Mouse (Mus musculus) layer of hippocampus, postnatal 36 days (tissue): ENCODE measurements around the gene Bik. TPM values are rescaled to one million over a fixed set of nuclear protein-coding genes. Genes with fewer than 3 reads are reported as not detected.
A peak's percentile ranks its signal among the peaks of the same experiment; 100 is the strongest.

ENCODE experiments used
- DNase-seq, 2 experiments: peaks; one replicate each; pipeline ENCODE4 v3.0.0; 2022
- total RNA-seq, 2 experiments: library from RNA; stranded (reverse); gene quantifications; 2 replicates each; pipeline ENCODE4 v1.2.3; 2021

Bik gene
- total RNA-seq, 2 experiments from 2014 or later, result 0.37 TPM; not detected in 1

DNA sequence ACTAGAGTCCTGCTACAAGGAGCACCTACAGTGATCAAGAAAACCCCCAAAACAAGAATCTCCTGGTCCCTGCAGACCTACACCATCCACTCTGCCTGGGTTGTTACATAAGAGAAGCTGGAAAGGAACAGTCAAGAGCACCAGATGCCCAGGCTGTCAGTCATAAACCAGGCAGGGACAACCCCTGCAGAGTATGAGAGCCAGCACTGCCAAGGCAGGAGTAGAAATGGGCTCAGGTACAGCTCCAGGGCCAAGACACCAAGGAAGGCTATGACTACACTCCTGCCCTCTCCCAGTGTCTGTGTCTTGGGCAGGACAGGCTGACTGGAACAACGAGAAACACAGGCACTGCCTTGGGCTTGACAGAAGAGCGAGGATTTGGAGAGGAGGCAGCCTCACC, 23.5 kb downstream of the Bik start:
- DNase-seq, result no peak

DNA sequence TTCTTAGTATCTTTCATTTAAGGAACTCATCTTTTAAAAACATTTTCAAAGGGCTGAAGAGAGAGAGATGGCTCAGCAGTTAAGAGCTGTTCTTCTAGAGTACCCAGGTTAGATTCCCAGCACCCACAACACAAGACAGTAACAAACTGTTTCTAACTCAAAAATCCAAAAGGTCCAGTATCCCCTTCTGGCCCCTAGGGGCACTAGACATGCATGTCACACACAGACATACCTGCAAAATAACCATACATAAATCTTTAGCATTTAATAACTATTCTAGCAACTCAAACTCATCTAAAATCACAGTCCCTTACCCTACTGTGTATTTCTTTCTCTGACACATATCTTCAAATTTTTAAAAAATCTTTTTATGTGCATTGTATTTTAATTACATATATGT, 27.2 kb downstream of the Bik start:
- DNase-seq, result no peak

DNA sequence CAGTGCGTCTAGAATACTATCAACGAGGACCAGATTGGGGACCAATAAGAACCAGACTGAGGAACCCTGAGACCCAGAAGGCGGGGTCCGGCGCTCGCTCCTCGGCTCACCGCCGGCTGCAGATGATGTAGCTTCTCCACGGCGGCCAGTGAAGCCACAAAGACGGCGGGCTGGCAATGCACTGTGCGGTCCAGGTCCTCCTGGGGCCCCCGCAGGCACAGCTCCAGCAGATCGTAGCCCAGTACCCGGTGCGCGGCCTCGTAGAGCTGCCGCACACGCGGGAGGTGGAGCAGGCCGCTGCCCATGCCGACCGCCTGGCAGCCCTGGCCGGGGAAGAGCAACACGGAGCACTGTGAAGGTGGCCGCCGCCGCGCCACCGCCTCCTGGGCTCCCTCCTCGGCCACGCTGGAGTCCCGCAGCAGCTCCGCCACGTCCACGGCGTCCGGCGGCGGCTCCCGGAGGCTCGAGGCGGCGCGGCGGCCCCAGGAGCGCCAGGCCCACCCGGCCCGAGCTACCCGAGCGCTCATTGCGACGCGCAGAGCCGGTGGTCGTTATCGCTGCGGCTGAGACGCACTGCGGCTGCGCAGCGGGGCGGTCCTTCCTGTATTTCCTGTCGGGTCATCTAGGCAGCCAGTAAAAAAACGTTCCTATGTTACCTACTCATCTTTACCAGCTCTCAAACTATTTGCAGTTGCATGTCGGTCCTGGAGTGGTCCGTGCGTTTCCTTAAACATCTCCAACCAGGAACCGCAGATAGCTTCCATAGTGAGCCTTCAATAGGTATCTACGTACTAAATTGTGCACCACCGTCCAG, 28.7 kb downstream of the Bik start:
- DNase-seq, result peak; percentile 81 to 86

DNA sequence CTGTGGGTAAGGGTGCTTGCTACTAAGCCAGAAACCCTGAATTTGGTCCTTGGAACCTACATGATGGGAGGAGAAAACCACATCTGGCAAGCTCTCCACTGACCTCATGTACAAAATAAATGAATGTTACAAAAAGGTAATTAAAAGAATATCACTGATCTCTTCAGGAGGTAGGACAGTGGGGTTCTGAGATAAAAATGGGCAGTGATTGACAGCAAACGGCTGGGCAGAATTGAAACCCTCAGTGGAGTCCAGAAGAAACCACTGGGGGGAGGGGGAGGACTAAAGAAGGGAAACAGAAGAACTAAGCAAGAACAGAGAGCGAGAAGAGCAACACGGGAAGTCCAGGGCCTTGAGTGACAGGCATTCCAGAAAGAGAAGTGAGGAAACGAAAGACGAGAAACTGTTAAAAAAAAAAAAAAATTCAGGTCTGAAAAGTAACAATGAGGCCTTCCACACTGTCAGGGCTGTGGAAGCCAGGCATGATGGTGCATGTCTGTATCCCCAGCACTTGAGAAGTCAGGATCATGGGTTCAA, 34.3 kb downstream of the Bik start:
- DNase-seq, result no peak

DNA sequence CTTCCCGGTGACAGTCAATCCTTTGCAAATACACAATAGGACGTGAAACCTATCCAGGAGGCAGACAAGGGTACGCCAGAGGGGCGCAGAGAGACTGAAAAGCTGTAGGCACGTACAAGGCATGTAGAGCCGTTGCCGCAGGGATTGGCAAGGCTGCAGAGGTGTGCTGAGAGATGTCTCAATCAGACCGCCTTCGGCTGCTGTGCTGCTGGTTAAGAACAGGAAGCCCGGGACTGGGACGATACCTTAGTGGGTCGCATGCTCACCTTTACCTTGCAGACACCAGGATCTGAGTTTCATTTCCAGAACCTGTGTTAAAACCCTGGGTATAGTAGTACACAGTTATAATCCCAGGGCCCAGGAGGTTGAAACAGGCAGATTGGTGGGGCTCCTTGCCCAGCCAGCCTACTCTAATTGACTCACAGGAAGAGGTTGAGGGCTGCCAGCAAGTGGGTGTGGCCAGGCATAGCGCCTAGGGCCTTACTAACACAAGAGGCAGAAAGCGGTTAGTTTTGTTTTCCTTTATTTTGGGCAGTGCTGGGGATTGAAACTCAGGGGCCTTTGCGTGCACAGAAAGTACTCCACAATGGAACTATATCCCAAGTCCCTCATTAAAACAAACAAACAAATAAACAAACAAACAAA, 36.1 kb downstream of the Bik start:
- peak; percentile 54 to 72 for DNase-seq

DNA sequence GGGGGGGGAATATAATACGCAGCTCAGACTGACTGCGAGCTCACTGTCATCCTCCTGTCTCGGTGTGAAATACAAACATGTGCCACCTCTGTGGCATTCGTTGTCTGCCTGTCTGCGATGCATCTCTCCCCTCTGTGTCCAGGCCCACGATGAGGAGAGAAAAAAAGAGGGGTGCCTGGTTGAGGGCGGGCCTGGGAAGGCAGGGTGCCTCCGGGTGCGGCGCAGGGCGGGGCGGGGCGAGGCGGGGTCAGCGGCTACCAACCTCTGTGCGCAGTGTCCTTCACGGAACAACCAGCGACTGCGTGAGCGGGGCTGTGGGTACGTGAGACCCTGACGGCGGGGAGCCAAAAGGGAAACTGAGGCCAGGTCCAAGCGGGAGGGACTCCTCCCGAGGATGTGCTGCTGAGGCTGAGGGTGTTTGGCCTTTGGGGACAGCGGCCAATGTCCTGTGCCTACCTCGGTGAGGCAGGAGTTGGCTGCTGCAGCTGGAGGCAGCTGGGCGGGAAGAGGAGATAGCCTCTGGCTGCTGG, 36.7 kb downstream of the Bik start, which contains the start of the genes Tspo and Mcat:
TSS of gene Tspo (plus strand) at position 266 of the 530 bp plus-strand sequence.
TSS of gene Mcat (minus strand) at position 461 of the 530 bp plus-strand sequence.
- no peak for DNase-seq

DNA sequence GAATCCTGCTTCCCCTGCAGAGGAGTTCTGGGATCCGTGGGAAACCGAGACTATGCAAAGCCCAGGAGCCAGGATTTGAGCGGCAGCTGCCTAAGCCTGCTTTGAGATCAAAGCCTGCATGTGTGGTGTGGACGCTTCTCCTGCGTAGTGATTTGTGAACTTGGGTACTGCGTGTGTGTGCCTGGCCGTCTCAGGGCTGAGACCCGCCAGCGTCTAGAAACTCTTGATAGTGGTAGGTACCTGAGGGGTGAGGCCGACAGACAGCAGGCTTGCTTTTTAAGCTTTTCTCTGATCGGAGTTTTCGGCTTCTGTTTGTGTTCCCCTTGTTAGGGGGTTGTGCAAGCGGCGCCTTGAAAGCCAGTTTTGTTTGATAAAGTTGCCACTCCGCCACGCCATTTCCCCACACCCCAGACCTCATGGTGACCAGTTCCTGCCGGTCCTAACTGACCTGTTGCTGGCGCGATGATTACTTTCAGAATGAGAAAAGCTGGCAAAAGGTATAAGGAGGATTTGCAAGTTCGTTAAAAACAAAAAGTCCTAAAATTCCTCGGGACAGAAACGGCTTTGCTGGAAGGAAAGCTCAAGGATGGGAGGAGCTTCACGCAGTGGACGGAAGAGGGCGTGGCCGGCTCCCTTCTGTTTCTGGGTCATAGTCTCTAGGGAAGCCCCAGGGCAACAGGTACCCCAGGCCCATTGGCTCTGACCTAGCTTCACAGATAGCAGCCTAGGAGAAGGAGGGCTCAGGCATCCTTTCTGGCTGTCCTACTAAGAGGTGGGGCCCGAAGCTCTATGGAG, 37.4 kb downstream of the Bik start:
- no peak for DNase-seq

DNA sequence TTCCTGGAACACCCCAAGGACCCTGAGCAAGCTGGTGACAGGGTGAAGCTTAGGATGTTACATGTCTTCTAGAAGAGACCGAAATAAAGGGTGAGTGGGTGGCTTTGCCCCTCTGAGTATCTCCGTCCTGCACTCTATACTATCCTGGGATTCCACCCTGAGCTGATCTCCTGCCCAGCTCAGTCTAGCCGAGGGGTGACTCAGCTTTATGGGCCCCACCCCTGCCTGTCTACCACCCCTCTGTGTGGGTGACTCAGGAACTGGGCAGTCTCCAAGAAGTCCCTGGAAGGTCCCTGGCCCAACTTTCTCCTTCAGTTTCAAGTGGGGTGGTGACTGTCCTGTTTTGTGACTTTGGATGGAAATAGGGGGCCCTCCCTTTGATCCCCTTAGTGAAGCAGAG, 38.8 kb downstream of the Bik start:
- no peak for DNase-seq

DNA sequence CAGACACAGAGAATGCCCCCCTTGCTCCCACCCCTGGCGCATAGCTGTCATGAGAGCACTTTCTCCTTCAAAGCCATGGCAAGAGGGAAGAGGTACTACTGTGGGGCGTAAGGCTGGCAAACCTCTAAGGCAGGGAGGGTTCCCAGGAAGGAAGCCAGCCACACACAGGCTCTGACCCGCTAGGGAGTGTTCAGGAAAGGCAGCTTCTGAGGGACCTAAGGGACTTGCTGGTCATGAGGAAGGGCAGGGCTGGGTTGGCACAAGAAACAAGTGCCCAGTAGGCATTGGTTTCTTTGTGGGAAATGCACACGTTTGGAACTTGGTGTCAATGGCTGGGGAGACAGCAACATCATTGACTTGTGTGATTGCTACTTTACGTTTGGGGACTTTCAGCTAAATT, 39.3 kb downstream of the Bik start:
- DNase-seq, result no peak

DNA sequence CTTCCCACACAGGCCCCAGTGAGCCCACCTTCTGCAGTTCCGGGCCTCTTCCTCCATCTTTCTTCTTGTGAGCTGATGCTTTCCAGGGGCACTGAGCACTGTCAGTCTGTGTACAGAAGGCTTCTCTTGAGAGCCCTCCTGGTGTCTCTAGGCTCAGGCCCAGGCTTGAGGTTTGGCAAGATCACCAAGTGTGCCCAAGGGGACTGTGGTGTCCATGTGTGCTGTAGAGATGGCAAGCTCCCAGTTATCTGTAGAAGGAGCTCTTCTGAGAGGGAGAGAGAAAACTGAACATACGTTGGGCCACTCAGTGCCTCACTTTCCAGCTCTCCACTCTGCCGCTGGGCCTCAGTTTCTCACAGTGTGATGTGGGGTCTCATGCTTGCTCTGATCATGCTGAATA, 41.1 kb downstream of the Bik start:
- no peak for DNase-seq

DNA sequence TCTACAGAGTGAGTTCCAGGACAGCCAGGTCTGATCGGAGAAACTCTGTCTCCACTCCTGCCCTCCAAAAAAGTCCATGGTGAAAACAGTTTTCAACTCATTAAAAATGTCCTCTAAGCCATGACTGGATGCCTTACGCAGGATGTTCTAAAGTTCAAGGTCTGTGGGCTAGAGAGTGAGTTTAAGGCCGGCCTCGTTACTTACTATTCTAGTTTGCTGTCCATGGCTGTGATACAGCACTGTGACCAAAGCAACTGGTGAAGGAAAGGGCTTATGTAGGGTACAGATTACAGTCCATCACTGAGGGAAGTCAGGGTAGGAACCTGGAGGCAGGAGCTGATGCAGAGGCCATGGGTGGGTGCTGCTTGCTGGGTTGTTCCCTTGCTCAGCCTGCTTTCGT, 41.9 kb downstream of the Bik start:
- DNase-seq, result no peak

DNA sequence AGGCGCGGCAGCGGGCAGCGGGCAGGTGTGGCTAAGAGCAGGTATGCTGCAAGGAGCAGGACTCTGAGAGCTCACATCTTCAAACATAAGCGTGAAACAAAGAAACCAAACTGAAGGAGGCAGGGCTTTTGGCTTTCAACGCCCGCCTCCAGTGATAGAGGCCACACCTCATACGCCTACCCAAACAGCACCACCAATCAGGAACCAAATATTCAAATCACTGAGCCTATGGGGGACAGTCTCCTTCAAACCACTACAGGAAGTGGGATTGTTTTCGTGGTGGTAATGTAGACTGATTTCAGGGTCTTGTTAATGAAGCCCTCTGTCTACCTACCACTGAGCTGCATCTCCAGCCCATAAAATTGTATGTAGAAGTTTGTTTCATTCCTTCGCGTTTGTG, 43.0 kb downstream of the Bik start:
- no peak for DNase-seq

DNA sequence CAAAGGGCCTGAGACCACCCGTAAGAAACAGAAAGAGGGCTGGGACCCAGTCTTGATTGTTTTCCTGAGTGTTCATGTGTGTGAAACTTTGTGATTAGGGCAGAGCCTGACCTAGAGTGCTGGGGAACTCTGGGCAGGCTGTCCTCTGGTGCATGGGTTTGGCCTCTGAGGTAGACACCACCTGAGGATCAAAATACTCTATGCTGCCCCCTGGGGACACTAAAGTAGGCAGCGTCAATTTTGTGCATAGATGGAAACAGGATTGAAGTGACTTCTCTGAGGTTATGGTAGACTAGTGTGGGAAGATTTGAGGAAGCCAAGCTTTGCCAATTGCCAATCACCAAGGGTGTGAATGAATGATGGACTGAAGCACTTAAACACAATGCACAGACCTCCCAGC, 44.0 kb downstream of the Bik start:
- no peak for DNase-seq

DNA sequence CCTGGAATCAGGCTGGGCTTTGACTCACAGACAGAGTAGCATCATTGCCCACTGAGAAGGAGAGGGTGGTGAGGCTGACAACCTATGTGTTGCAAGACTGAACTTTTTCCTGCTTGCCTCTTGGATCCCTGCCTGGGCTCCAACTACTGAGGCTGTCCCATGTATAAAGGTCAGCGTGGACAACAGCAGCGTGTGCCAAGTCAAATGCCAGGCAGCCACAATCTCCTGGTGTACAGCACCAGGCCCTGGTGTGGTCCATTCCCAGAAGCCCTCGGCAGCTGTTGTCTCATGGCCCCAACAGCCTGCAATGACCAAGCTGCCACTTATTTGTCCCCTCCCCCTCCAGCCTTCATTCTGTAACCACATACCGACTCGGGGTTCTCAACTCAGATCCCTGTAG, 45.0 kb downstream of the Bik start:
- DNase-seq, result no peak

DNA sequence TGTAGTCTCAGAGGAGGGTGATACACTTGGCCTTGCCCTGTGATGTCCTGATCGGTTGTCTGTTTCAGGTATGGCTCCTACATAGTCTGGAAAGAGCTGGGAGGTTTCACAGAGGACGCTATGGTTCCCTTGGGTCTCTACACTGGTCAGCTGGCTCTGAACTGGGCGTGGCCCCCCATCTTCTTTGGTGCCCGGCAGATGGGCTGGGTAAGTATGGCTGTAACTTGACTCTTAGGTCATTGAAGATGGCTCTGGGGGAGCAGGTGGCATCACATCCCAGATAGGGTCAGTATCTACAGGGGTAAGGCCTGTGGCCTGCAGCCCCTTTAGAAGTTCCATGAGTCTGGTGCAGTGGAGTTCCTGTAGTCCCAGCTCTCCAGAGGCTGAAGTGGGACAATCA, 45.5 kb downstream of the Bik start:
- no peak for DNase-seq

DNA sequence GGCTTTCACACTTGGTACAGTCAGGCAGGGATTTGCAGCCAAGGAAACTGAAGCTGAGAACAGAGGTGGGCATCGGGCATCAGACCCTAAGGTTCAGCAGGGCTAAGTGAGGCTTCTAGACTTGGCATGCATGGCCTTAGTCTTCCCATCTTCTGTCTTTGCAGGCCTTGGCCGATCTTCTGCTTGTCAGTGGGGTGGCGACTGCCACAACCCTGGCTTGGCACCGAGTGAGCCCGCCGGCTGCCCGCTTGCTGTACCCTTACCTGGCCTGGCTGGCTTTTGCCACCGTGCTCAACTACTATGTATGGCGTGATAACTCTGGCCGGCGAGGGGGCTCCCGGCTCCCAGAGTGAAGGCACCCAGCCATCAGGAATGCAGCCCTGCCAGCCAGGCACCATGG, 46.9 kb downstream of the Bik start:
- no peak for DNase-seq

DNA sequence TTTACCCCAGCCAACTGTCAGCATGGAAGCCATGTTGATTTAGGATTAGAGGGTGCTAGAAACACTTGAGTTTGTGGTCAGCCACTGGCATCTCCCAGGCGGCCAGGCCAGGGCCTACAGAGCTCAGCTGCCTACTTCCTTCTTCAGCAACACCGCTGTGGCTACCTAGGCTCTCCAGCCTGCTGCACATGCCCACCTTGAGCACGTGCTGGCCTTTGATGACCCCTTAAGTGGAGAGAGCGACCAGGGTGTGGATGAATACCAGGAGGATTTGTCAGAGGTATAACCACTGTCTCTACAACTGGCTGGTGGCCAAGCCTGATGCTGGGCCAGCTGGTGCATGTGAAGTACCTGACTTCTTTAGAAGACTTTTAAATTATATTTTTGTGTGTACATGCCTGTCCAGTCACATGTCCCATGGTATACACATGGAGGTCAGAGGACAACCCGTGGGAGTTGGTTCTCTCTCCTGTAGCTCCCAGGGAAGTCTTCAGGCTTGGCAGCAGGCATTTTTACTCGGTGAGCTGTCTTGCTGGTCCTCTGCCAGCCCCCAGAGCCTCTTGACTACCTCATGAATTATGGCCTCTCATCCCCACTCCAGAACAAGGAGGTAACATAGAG, 48.2 kb downstream of the Bik start:
- DNase-seq, result no peak

DNA sequence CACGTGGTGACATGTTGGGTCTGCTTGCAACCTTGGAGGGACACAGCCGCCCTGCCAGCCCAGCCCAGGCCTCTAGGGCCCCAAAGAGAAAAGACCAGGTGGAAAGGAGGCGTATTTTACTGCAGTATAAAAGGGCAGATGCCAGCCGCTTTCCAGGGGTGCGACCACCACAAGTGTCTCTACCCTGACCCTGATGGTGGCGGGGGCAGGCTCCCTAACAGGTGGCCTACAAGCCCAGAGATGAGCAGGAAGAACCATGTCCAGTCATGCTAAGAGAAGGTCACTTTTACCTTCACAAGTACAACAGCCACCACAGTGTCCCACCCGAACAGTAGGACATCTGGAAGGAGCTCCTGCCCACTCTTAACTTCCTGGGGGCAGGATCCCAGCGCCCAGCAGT, 48.9 kb downstream of the Bik start:
- no peak for DNase-seq

DNA sequence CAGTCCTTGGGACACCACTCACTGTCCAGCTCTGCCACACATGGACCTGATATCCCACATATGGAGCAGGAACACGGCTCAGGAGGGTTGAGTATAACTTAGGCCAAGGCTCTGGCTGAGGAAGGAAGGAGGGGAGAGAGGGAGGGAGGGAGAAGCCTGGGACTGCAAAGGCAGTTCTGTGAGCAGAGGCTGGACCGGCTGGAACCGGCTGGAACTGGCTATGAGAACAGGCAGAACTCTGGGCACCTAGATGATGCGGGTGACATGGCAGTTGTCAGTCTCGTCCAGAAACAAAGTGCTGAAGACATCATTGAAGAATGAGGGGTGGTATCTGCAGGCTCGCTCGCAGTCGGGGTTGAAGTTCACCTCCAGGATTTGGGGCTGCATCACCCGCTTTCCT, 50.0 kb downstream of the Bik start:
- DNase-seq, result no peak

DNA sequence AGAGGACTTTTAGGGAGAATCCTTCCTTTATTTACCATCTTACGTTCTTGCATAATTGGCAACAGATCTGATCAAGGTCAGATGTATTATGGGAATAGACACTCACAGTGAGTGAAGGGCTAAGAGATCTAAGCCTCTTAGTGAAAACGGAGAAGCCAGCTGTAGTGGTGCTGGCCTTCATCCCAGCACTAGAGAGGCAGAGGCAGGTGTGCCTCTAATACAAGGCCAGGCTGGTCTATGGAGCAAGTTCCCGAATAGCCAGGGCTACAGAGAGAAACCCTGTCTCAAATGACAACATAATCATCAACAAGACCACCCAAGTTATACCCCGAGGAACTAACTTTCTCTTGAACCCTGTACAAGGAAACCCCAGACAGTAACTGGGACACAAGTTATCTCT, 56.3 kb downstream of the Bik start:
- no peak for DNase-seq

DNA sequence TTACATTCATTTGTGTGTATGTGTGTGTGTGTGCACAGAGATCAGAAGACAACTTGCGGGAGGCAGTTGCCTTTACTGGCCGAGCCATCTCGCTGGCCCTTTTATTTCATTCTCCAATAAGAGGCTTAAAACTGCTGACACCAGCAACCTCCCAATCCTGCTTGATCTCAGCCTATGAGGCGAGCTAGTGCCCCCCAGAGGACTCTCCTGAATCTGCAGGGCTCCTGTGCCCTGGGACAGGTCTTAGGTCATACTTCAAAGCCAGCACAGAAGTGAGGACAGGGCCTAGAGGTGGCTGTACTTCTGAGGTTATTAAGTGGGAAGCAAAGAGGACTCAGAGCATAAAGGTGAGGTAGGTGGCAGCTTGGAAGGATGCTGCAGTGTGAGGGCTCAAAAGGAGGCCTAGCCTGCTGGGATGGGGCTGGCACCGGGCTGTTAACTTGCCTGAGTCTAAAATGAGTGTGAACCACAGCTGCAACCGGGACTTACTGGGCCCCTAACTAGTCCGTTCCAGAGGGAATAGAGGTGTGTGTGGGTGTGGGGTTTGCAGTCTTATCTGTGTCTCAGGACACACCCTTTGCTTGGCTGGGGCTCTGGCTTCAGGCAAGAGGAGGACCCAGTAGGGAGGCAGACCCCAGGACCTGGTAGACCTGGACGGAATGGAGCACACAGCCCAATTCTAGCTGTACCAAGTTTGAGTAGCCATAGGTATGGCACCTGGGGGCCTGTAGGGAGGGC, 56.9 kb downstream of the Bik start:
- peak in 1 of 2 experiments; percentile 14 for DNase-seq
